Mouse (Mus musculus) bone marrow macrophage, adult 2 months (primary cell): ENCODE measurements around the gene Trpc4ap.

Experiments used
- CTCF ChIP-seq: IDR thresholded peaks from 2 replicates; pipeline ENCODE4 v1.5.1; 2012; ENCODE audit warnings: low read depth, mild to moderate bottlenecking, low read length, moderate library complexity
- POLR2A ChIP-seq: IDR thresholded peaks from 2 replicates; pipeline ENCODE4 v1.6.1; 2012; ENCODE audit warnings: mild to moderate bottlenecking, low read depth, low read length, borderline replicate concordance

DNA sequence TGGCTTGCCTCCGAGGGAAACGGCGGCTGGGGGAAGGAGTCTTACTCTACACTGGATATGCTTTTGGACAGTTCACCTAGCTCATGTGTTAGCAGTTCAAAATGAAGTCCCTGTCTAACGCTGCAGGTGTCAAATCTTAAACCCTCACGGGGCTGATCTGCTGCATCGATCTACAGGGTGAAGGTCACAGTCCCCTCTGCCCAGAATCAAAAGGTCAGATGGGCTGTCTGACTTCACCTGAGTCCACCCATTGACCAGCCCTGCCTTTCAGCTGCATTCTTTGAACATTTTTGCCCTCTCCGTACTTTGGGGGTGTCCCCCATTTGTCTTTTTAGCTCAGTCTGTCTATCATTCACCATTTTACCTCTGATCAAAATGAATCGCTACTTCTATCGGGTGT lies 107.1 kb downstream of the Trpc4ap start:
- TF ChIP-seq CTCF, result no peak
- no peak for TF ChIP-seq POLR2A
